Mouse (Mus musculus): ENCODE results near the gene Brms1.

GRCm38 (mm10) chr19:5069978-5070377, 28.8 kb downstream of the Brms1 start:
- no peak for TF ChIP-seq CTCF (IDR thresholded peaks at IDR 0.05; ENCODE audit: low read depth)
- no peak for TF ChIP-seq EP300 (IDR thresholded peaks at IDR 0.05; ENCODE audit: low read depth)

Data from heart, postnatal 0 days (tissue).